Mouse (Mus musculus) kidney, postnatal 10 days (tissue): ENCODE results near the gene Itga10.
"Not testable (repeated sequence)": the region's sequence is repeated elsewhere in the genome, so short reads cannot be mapped to it uniquely, and the experiment has no call there.

Experiments
- DNase-seq: peaks from one replicate; pipeline ENCODE4 v3.0.0; 2021; ENCODE audit warnings: mixed read lengths

Itga10 gene

GRCm38 (mm10) chr3:96683496-96683895, 38.1 kb downstream of the Itga10 start:
- no peak for DNase-seq

- DNase-seq = no peak
Observed at GRCm38 (mm10) chr3:96684151-96684821, 38.9 kb downstream of the Itga10 start.

GRCm38 (mm10) chr3:96684822-96685156, 39.4 kb downstream of the Itga10 start:
- no peak for DNase-seq

- not testable (repeated sequence) for DNase-seq
Observed at GRCm38 (mm10) chr3:96686057-96686456, 40.7 kb downstream of the Itga10 start.

- no peak for DNase-seq
Observed at GRCm38 (mm10) chr3:96688854-96689253, 43.5 kb downstream of the Itga10 start.

GRCm38 (mm10) chr3:96690298-96690697, 44.9 kb downstream of the Itga10 start:
- DNase-seq = no peak

- DNase-seq = peak; percentile 75
Observed at GRCm38 (mm10) chr3:96692506-96692905, 47.1 kb downstream of the Itga10 start.

GRCm38 (mm10) chr3:96693579-96693978, 48.2 kb downstream of the Itga10 start:
- DNase-seq = no peak

- peak; percentile 93 for DNase-seq
Observed at GRCm38 (mm10) chr3:96696198-96696765, 50.9 kb downstream of the Itga10 start, which contains the start of gene Pias3. Gene Pias3, plus strand, starts transcription at chr3:96696384.

- peak; percentile 96 for DNase-seq
Observed at GRCm38 (mm10) chr3:96696766-96697732, 51.7 kb downstream of the Itga10 start.

GRCm38 (mm10) chr3:96698993-96699690, 53.8 kb downstream of the Itga10 start:
- DNase-seq = no peak

GRCm38 (mm10) chr3:96700376-96700775, 55.0 kb downstream of the Itga10 start:
- peak; percentile 49 for DNase-seq

- no peak for DNase-seq
Observed at GRCm38 (mm10) chr3:96701003-96701402, 55.6 kb downstream of the Itga10 start.

- peak; percentile 51 for DNase-seq
Observed at GRCm38 (mm10) chr3:96704778-96705177, 59.4 kb downstream of the Itga10 start.

GRCm38 (mm10) chr3:96706217-96706616, 60.8 kb downstream of the Itga10 start:
- no peak for DNase-seq

GRCm38 (mm10) chr3:96706984-96707383, 61.6 kb downstream of the Itga10 start:
- DNase-seq = no peak

- peak; percentile 93 for DNase-seq
Observed at GRCm38 (mm10) chr3:96707903-96708683, 62.7 kb downstream of the Itga10 start, which contains the start of gene Nudt17. Gene Nudt17, minus strand, starts transcription at chr3:96708562.

- DNase-seq = no peak
Observed at GRCm38 (mm10) chr3:96708684-96709064, 63.3 kb downstream of the Itga10 start.
